Mouse (Mus musculus): Measurements from ENCODE around the gene Hoxb9.

Hoxb9 gene

GRCm38 (mm10) chr11:96270996-96271540, at the start of gene Hoxb9:
Gene Hoxb9 (plus strand): TSS chr11:96271457.
- DNase-seq (ENCODE audit: low read depth) = peak; percentile 43

GRCm38 (mm10) chr11:96223813-96224212, 47.4 kb upstream of the Hoxb9 start:
- no peak for DNase-seq (ENCODE audit: low read depth)

- DNase-seq (ENCODE audit: low read depth) = no peak
Observed at GRCm38 (mm10) chr11:96227676-96228075, 43.6 kb upstream of the Hoxb9 start.

GRCm38 (mm10) chr11:96234906-96235305, 36.4 kb upstream of the Hoxb9 start:
- peak; percentile 71 for DNase-seq (ENCODE audit: low read depth)

GRCm38 (mm10) chr11:96240211-96240610, 31.0 kb upstream of the Hoxb9 start:
- DNase-seq (ENCODE audit: low read depth) = peak; percentile 61

GRCm38 (mm10) chr11:96250901-96251300, 20.4 kb upstream of the Hoxb9 start:
- DNase-seq (ENCODE audit: low read depth) = no peak

- DNase-seq (ENCODE audit: low read depth) = no peak
Observed at GRCm38 (mm10) chr11:96251480-96252031, 19.7 kb upstream of the Hoxb9 start.

- no peak for DNase-seq (ENCODE audit: low read depth)
Observed at GRCm38 (mm10) chr11:96252541-96253120, 18.6 kb upstream of the Hoxb9 start.

GRCm38 (mm10) chr11:96254221-96254620, 17.0 kb upstream of the Hoxb9 start:
- no peak for DNase-seq (ENCODE audit: low read depth)

GRCm38 (mm10) chr11:96255111-96255995, 15.9 kb upstream of the Hoxb9 start:
- no peak for DNase-seq (ENCODE audit: low read depth)

GRCm38 (mm10) chr11:96255996-96256445, 15.2 kb upstream of the Hoxb9 start:
- no peak for DNase-seq (ENCODE audit: low read depth)

GRCm38 (mm10) chr11:96257141-96257540, 14.1 kb upstream of the Hoxb9 start:
- no peak for DNase-seq (ENCODE audit: low read depth)

- no peak for DNase-seq (ENCODE audit: low read depth)
Observed at GRCm38 (mm10) chr11:96259038-96259437, 12.2 kb upstream of the Hoxb9 start.

- DNase-seq (ENCODE audit: low read depth) = no peak
Observed at GRCm38 (mm10) chr11:96259511-96259910, 11.7 kb upstream of the Hoxb9 start.

GRCm38 (mm10) chr11:96260310-96260970, 10.8 kb upstream of the Hoxb9 start:
- no peak for DNase-seq (ENCODE audit: low read depth)

- peak; percentile 62 for DNase-seq (ENCODE audit: low read depth)
Observed at GRCm38 (mm10) chr11:96261323-96261890, 9.8 kb upstream of the Hoxb9 start.

- DNase-seq (ENCODE audit: low read depth) = no peak
Observed at GRCm38 (mm10) chr11:96262262-96262830, 8.9 kb upstream of the Hoxb9 start.

- DNase-seq (ENCODE audit: low read depth) = no peak
Observed at GRCm38 (mm10) chr11:96263636-96264389, 7.4 kb upstream of the Hoxb9 start.

GRCm38 (mm10) chr11:96264390-96265020, 6.8 kb upstream of the Hoxb9 start:
- DNase-seq (ENCODE audit: low read depth) = no peak

GRCm38 (mm10) chr11:96265954-96266353, 5.3 kb upstream of the Hoxb9 start:
- no peak for DNase-seq (ENCODE audit: low read depth)
